In genomic region chr3:60538214-60538971, GRCm38 (mm10) we compare ENCODE assay signal across 23 mouse cellular contexts.
DNase-seq lines count a peak whose midpoint lies in the region; ATAC-seq and TF ChIP-seq lines count a peak whose summit lies in the region.
"Had no signal": no experiment of that assay in that cellular context is flagged by ENCODE, and none has a peak within 500 bp of the region (broad histone marks: within the 10 kb centered on the region; RNA-seq: fewer than 3 reads in every experiment).

No protein-coding gene starts in this region.

- peak; percentile 12 for ATAC-seq in inflammation-experienced regulatory T-cells, adult 6 months
- ATAC-seq in midbrain, embryonic 16.5 days, result no peak
- ATAC-seq: forebrain, embryonic 14.5 days; hindbrain, embryonic 16.5 days had no signal

- peaks cover 21% of the 10 kb centered on the region for H3K79me2 ChIP-seq in MEL (ENCODE audit: control insufficient read depth, insufficient read depth, low read length, poor library complexity)

- H3K27ac ChIP-seq in spleen, adult 2 months (ENCODE audit: insufficient read depth, low read length), result peak overlapping the region; percentile 43; the same call in 1 of the 2 replicates
- H3K27ac ChIP-seq in MEL (ENCODE audit: control insufficient read depth, low read depth, low read length), result no peak overlapping the region
- H3K27ac ChIP-seq in midbrain, embryonic 16.5 days (ENCODE audit: low read length), result no peak overlapping the region
- H3K27ac ChIP-seq: embryonic facial prominence, embryonic 15.5 days; forebrain, embryonic 10.5 days; heart, embryonic 10.5 days; hindbrain, embryonic 12.5 days had no signal

- TF ChIP-seq POLR2A in spleen, adult 2 months (IDR thresholded peaks at IDR 0.05; ENCODE audit: low read depth, low read length), result no peak
- TF ChIP-seq POLR2A in MEL (IDR thresholded peaks at IDR 0.05; ENCODE audit: control insufficient read depth in 1 of 2, insufficient read depth in 1 of 2, low read depth in 1 of 2, low read length in 2 of 2, poor library complexity in 1 of 2), result no peak

- H3K36me3 ChIP-seq in spleen, adult 2 months (ENCODE audit: control insufficient read depth, insufficient read depth, low read length), result peaks cover 2% of the 10 kb centered on the region; the same call in 1 of the 2 replicates
- H3K36me3 ChIP-seq in MEL (ENCODE audit: control insufficient read depth in 1 of 2, insufficient read depth in 2 of 2, low read length in 2 of 2), result peaks cover 3 to 33% of the 10 kb centered on the region in 2 experiments
- H3K36me3 ChIP-seq in midbrain, embryonic 16.5 days (ENCODE audit: control insufficient read depth, insufficient read depth, low read length), result no peaks in the 10 kb centered on the region
- H3K36me3 ChIP-seq: embryonic facial prominence, embryonic 15.5 days; forebrain, embryonic 10.5 days; heart, embryonic 10.5 days; hindbrain, embryonic 12.5 days had no signal

- TF ChIP-seq RAD21 in MEL (IDR thresholded peaks at IDR 0.05; ENCODE audit: low read depth, low read length), result no peak

- H3K4me3 ChIP-seq in spleen, adult 2 months (ENCODE audit: extremely low read depth, insufficient read depth, insufficient read length), result no peak overlapping the region
- no peak overlapping the region for H3K4me3 ChIP-seq in MEL (ENCODE audit: control insufficient read depth in 1 of 2, insufficient read depth in 1 of 2, low read depth in 2 of 2, low read length in 2 of 2)
- no peak overlapping the region for H3K4me3 ChIP-seq in midbrain, embryonic 16.5 days (ENCODE audit: low read depth, low read length)
- H3K4me3 ChIP-seq: embryonic facial prominence, embryonic 15.5 days; erythroblast, embryonic 14.5 days; forebrain, embryonic 10.5 days; heart, embryonic 10.5 days; hindbrain, embryonic 12.5 days had no signal

- peak; percentile 48 to 68 for TF ChIP-seq EP300 in MEL (IDR thresholded peaks at IDR 0.05; ENCODE audit: low read depth in 1 of 2, low read length in 2 of 2)

- H3K9ac ChIP-seq in MEL (ENCODE audit: control insufficient read depth, low read depth, low read length, poor library complexity, severe bottlenecking), result no peak overlapping the region
- no peak overlapping the region for H3K9ac ChIP-seq in midbrain, embryonic 16.5 days (ENCODE audit: low read depth, low read length)
- H3K9ac ChIP-seq: embryonic facial prominence, embryonic 15.5 days; hindbrain, embryonic 12.5 days had no signal

- no peak for DNase-seq in spleen, adult 2 months (ENCODE audit: low read depth in 1 of 2, low spot score in 2 of 2)
- no peak for DNase-seq in spleen, postnatal 14 days (ENCODE audit: low spot score in 2 of 2)
- peak; percentile 50 for DNase-seq in MEL (ENCODE audit: low read depth, low spot score)
- no peak for DNase-seq in cerebellum, postnatal 10 days
- no peak for DNase-seq in heart, adult 11 months
- DNase-seq: adrenal gland, postnatal 10 days; cerebellum, adult 11 months; cerebellum, adult 8-10 months; cerebellum, postnatal 36 days; embryo, embryonic 11 days; gastrocnemius, postnatal 10 days; heart, postnatal 10 days; heart, postnatal 4 days; kidney, adult 11 months had no signal

- H3K4me1 ChIP-seq in spleen, adult 2 months (ENCODE audit: control insufficient read depth, insufficient read depth, insufficient read length), result peaks cover 13% of the 10 kb centered on the region
- peaks cover 9% of the 10 kb centered on the region in 2 experiments; a peak in 3 of 4 replicates for H3K4me1 ChIP-seq in MEL (ENCODE audit: control insufficient read depth in 1 of 2, insufficient read depth in 2 of 2, low read length in 2 of 2)
- no peaks in the 10 kb centered on the region for H3K4me1 ChIP-seq in midbrain, embryonic 16.5 days (ENCODE audit: control insufficient read depth, insufficient read depth, low read length)
- H3K4me1 ChIP-seq: embryonic facial prominence, embryonic 15.5 days had no signal

- TF ChIP-seq CTCF in spleen, adult 2 months (IDR thresholded peaks at IDR 0.05; ENCODE audit: extremely low read depth, insufficient read depth, insufficient read length, insufficient replicate concordance), result no peak
- no peak for TF ChIP-seq CTCF in MEL (IDR thresholded peaks at IDR 0.05 in 2 of 3, conservative IDR thresholded peaks at IDR 0.05 in 1 of 3; ENCODE audit: control insufficient read depth in 1 of 3, insufficient read depth in 1 of 3, low read depth in 2 of 3, low read length in 3 of 3, poor library complexity in 1 of 3, severe bottlenecking in 1 of 3)

- no peaks in the 10 kb centered on the region for H3K27me3 ChIP-seq in spleen, adult 2 months (ENCODE audit: control insufficient read depth, insufficient read depth, low read length)
- no peaks in the 10 kb centered on the region for H3K27me3 ChIP-seq in MEL (ENCODE audit: control insufficient read depth in 1 of 2, insufficient read depth in 2 of 2, low read length in 2 of 2)
- H3K27me3 ChIP-seq in midbrain, embryonic 16.5 days (ENCODE audit: control insufficient read depth, insufficient read depth, low read depth, low read length), result no peaks in the 10 kb centered on the region
- H3K27me3 ChIP-seq: embryonic facial prominence, embryonic 15.5 days; hindbrain, embryonic 12.5 days had no signal

- no peaks in the 10 kb centered on the region for H3K9me3 ChIP-seq in MEL (replicated peaks; ENCODE audit: insufficient read depth, low read length)
- no peaks in the 10 kb centered on the region for H3K9me3 ChIP-seq in midbrain, embryonic 16.5 days (replicated peaks; ENCODE audit: control insufficient read depth, low read length, poor library complexity, severe bottlenecking)
- H3K9me3 ChIP-seq: embryonic facial prominence, embryonic 15.5 days; forebrain, embryonic 10.5 days; heart, embryonic 10.5 days; hindbrain, embryonic 12.5 days had no signal

- H3K4me2 ChIP-seq in midbrain, embryonic 16.5 days (ENCODE audit: low read length), result no peak overlapping the region
- H3K4me2 ChIP-seq: embryonic facial prominence, embryonic 15.5 days; hindbrain, embryonic 12.5 days had no signal

- 50% methylated on average over 3 of the region's 3 CpGs for WGBS in spleen, adult 2 months
- WGBS in midbrain, embryonic 16.5 days, result 87% methylated on average over 3 of the region's 3 CpGs

TF ChIP-seq in MEL, 35 proteins besides CTCF, POLR2A, EP300 and RAD21:
- TF ChIP-seq POLR2AphosphoS5 (IDR thresholded peaks at IDR 0.05; ENCODE audit: borderline replicate concordance, low read depth, low read length) (no peak), POLR2AphosphoS2 (IDR thresholded peaks at IDR 0.05; ENCODE audit: low read length) (no peak), TAL1 (IDR thresholded peaks at IDR 0.05; ENCODE audit: low read length) (peak; percentile 33), USF1 (IDR thresholded peaks at IDR 0.05; ENCODE audit: low read depth, low read length) (no peak), TCF12 (IDR thresholded peaks at IDR 0.05; ENCODE audit: low read depth, low read length) (peak; percentile 60), MXI1 (IDR thresholded peaks at IDR 0.05; ENCODE audit: low read depth, low read length) (no peak), GATA1 (IDR thresholded peaks at IDR 0.05; ENCODE audit: low read depth, low read length) (peak; percentile 66; the same call in 1 of the 2 replicates), BHLHE40 (IDR thresholded peaks at IDR 0.05; ENCODE audit: borderline replicate concordance, low read depth, low read length) (no peak), MAX (IDR thresholded peaks at IDR 0.05; ENCODE audit: low read length) (no peak), E2F4 (IDR thresholded peaks at IDR 0.05; ENCODE audit: borderline replicate concordance, low read depth, low read length) (no peak), RCOR1 (IDR thresholded peaks at IDR 0.05; ENCODE audit: low read depth, low read length) (peak; percentile 74; the same call in 1 of the 2 replicates), ETS1 (IDR thresholded peaks at IDR 0.05; ENCODE audit: low read depth, low read length) (peak; percentile 77), NRF1 (IDR thresholded peaks at IDR 0.05; ENCODE audit: insufficient read depth, low read depth, low read length, poor library complexity, severe bottlenecking) (no peak), USF2 (IDR thresholded peaks at IDR 0.05; ENCODE audit: borderline replicate concordance in 1 of 2, insufficient read depth in 1 of 2, low read depth in 1 of 2, low read length in 2 of 2) (no peak), MYB (IDR thresholded peaks at IDR 0.05; ENCODE audit: low read depth, low read length) (no peak), SMC3 (IDR thresholded peaks at IDR 0.05; ENCODE audit: low read depth, low read length) (no peak)
